Mouse (Mus musculus) left cerebral cortex, adult 9 months (tissue): ENCODE results near the gene Mybbp1a.
"Not testable (repeated sequence)": the region's sequence is repeated elsewhere in the genome, so short reads cannot be mapped to it uniquely, and the experiment has no call there.

Experiments
- DNase-seq, 2 experiments: peaks; one replicate each; pipeline ENCODE4 v3.0.0; 2022; ENCODE audit warnings: low spot score in 2 of 2

Mybbp1a gene

GRCm38 (mm10) chr11:72413016-72413415 is 28.1 kb upstream of the Mybbp1a start:
- no peak for DNase-seq

GRCm38 (mm10) chr11:72413601-72414190 is 27.5 kb upstream of the Mybbp1a start:
- no peak for DNase-seq

GRCm38 (mm10) chr11:72415155-72415554 is 26.0 kb upstream of the Mybbp1a start:
- no peak for DNase-seq

GRCm38 (mm10) chr11:72416666-72417065 is 24.5 kb upstream of the Mybbp1a start:
- no peak for DNase-seq

GRCm38 (mm10) chr11:72417376-72417775 is 23.8 kb upstream of the Mybbp1a start:
- DNase-seq = no peak

GRCm38 (mm10) chr11:72418227-72418626 is 22.9 kb upstream of the Mybbp1a start:
- DNase-seq = no peak

- no peak for DNase-seq
Measured at GRCm38 (mm10) chr11:72419006-72419405, 22.1 kb upstream of the Mybbp1a start.

- no peak for DNase-seq
Measured at GRCm38 (mm10) chr11:72420460-72421122, 20.6 kb upstream of the Mybbp1a start.

- DNase-seq = no peak
Measured at GRCm38 (mm10) chr11:72421518-72422278, 19.5 kb upstream of the Mybbp1a start.

- no peak for DNase-seq
Measured at GRCm38 (mm10) chr11:72423686-72424085, 17.5 kb upstream of the Mybbp1a start.

- no peak for DNase-seq
Measured at GRCm38 (mm10) chr11:72425201-72425600, 16.0 kb upstream of the Mybbp1a start.

- DNase-seq = no peak
Measured at GRCm38 (mm10) chr11:72426884-72427283, 14.3 kb upstream of the Mybbp1a start.

GRCm38 (mm10) chr11:72428694-72429093 is 12.5 kb upstream of the Mybbp1a start:
- DNase-seq = peak in 1 of 2 experiments; percentile 80

GRCm38 (mm10) chr11:72429288-72429690 is 11.9 kb upstream of the Mybbp1a start:
- peak in 1 of 2 experiments; percentile 87 for DNase-seq

GRCm38 (mm10) chr11:72430311-72431068 is 10.7 kb upstream of the Mybbp1a start:
- not testable (repeated sequence) for DNase-seq

GRCm38 (mm10) chr11:72434963-72435693 is 6.0 kb upstream of the Mybbp1a start, which contains the start of gene Ggt6:
Gene Ggt6, plus strand, starts transcription at chr11:72435526.
- peak in 1 of 2 experiments; percentile 4 for DNase-seq

GRCm38 (mm10) chr11:72435694-72436045 is 5.5 kb upstream of the Mybbp1a start:
- DNase-seq = peak in 1 of 2 experiments; percentile 3

GRCm38 (mm10) chr11:72436271-72436670 is 4.9 kb upstream of the Mybbp1a start:
- peak in 1 of 2 experiments; percentile 44 for DNase-seq

GRCm38 (mm10) chr11:72436756-72437650 is 4.2 kb upstream of the Mybbp1a start:
- DNase-seq = peak in 1 of 2 experiments; percentile 49

- DNase-seq = peak in 1 of 2 experiments; percentile 2
Measured at GRCm38 (mm10) chr11:72438411-72438810, 2.7 kb upstream of the Mybbp1a start.
